Mouse (Mus musculus) limb, embryonic 12.5 days (tissue): ENCODE data around the gene Tnk1. TPM values are rescaled to one million over a fixed set of nuclear protein-coding genes. Genes with fewer than 3 reads are reported as not detected.

Experiments
- ATAC-seq: fragments of 200-750 bp; cut with Nextera tagmentation; 2 replicates; pipeline ENCODE4 v1.8.0; 2017; ENCODE audit warnings: low read depth, moderate TSS enrichment; ENCODE audit not compliant: insufficient number of reproducible peaks, insufficient read depth, low FRiP score, low TSS enrichment
- H3K27ac ChIP-seq: fragments of 300-500 bp; sonication (generic); 2 replicates; pipeline ENCODE4 v1.5.1; 2016; ENCODE audit warnings: mild to moderate bottlenecking, moderate library complexity
- H3K27me3 ChIP-seq: fragments of 300-500 bp; sonication (generic); 2 replicates; pipeline ENCODE4 v1.6.1; 2016; ENCODE audit warnings: mild to moderate bottlenecking, moderate library complexity
- H3K36me3 ChIP-seq: fragments of 300-500 bp; sonication (generic); 2 replicates; pipeline ENCODE4 v1.6.1; 2016; ENCODE audit warnings: mild to moderate bottlenecking, moderate library complexity
- H3K4me1 ChIP-seq: fragments of 300-500 bp; sonication (generic); replicated peaks from 2 replicates; pipeline ENCODE4 v1.6.1; 2016
- H3K4me2 ChIP-seq: fragments of 300-500 bp; sonication (generic); 2 replicates; pipeline ENCODE4 v1.6.1; 2016; ENCODE audit warnings: mild to moderate bottlenecking, moderate library complexity
- H3K4me3 ChIP-seq: fragments of 300-500 bp; sonication (generic); replicated peaks from 2 replicates; pipeline ENCODE4 v1.5.1; 2016; ENCODE audit warnings: mild to moderate bottlenecking
- H3K9ac ChIP-seq: fragments of 300-500 bp; sonication (generic); replicated peaks from 2 replicates; pipeline ENCODE4 v1.6.1; 2016; ENCODE audit warnings: mild to moderate bottlenecking, moderate library complexity
- H3K9me3 ChIP-seq: fragments of 300-500 bp; sonication (generic); 2 replicates; pipeline ENCODE4 v1.6.1; 2016; ENCODE audit warnings: mild to moderate bottlenecking, moderate library complexity
- WGBS: fragments of 180-500 bp; shearing (Covaris S2); methylation state at CpG from one replicate; pipeline ENCODE4 v1.1.7; 2016; 5-methylcytosine and 5-hydroxymethylcytosine counted together
- polyA plus RNA-seq: library from polyadenylated mRNA; unstranded; fragments of >200 nt; fragmentation: Nextera tagmentation; extraction: Ambion mirVana; gene quantifications from 2 replicates; pipeline ENCODE4 v1.2.1, GENCODE M21; 2016

The Tnk1 gene
- polyA plus RNA-seq: 1.6 and 2.3 TPM in 2 replicates

- Histone ChIP-seq H3K36me3 (no peaks in the 10 kb centered on the region), H3K4me3 (peak within 1 kb of the TSS; percentile 1; the same call in 1 of the 2 replicates), H3K4me2 (peak within 1 kb of the TSS; percentile 15), H3K9ac (no peak within 1 kb of the TSS), H3K27me3 (peaks cover 40% of the 10 kb centered on the region), H3K4me1 (peaks cover 7% of the 10 kb centered on the region), H3K9me3 (no peaks in the 10 kb centered on the region), H3K27ac (no peak within 1 kb of the TSS)
- no peak for ATAC-seq
- WGBS: 17% methylated on average over 30 of the region's 30 CpGs
Measured at GRCm38 (mm10) chr11:69858113-69858998, at the start of gene Tnk1. Gene Tnk1 (minus strand): TSS chr11:69858730.

- no peak overlapping the region for H3K4me3 ChIP-seq
- no peaks in the 10 kb centered on the region for H3K9me3 ChIP-seq
- H3K4me2 ChIP-seq: no peak overlapping the region
- no peak for ATAC-seq
- H3K27me3 ChIP-seq: no peaks in the 10 kb centered on the region
- no peak overlapping the region for H3K9ac ChIP-seq
- H3K27ac ChIP-seq: no peak overlapping the region
- peaks cover 64% of the 10 kb centered on the region for H3K36me3 ChIP-seq
- H3K4me1 ChIP-seq: peaks cover 20% of the 10 kb centered on the region
- 93% methylated on average over 9 of the region's 9 CpGs for WGBS
Measured at GRCm38 (mm10) chr11:69904311-69904710, 45.8 kb upstream of the Tnk1 start.

GRCm38 (mm10) chr11:69902972-69903371 is 44.4 kb upstream of the Tnk1 start:
- Histone ChIP-seq H3K36me3 (peaks cover 51% of the 10 kb centered on the region), H3K4me1 (peaks cover 32% of the 10 kb centered on the region), H3K27ac (no peak overlapping the region)

GRCm38 (mm10) chr11:69901993-69902392 is 43.5 kb upstream of the Tnk1 start:
- Histone ChIP-seq H3K4me2 (peak overlapping the region; percentile 84), H3K4me3 (peak overlapping the region; percentile 95), H3K27me3 (no peaks in the 10 kb centered on the region), H3K36me3 (peaks cover 46% of the 10 kb centered on the region), H3K9ac (peak overlapping the region; percentile 97), H3K27ac (peak overlapping the region; percentile 99), H3K4me1 (peaks cover 32% of the 10 kb centered on the region), H3K9me3 (no peaks in the 10 kb centered on the region)
- WGBS: under 1% methylated on average over 37 of the region's 39 CpGs
- peak; percentile 7; the same call in 1 of the 2 replicates for ATAC-seq

More at GRCm38 (mm10) chr11:69902972-69903371, 44.4 kb upstream of the Tnk1 start:
- no peaks in the 10 kb centered on the region for H3K27me3 ChIP-seq
- no peaks in the 10 kb centered on the region for H3K9me3 ChIP-seq
- H3K4me3 ChIP-seq: peak overlapping the region; percentile 95
- ATAC-seq: no peak
- H3K4me2 ChIP-seq: peak overlapping the region; percentile 84
- WGBS: 89% methylated on average over 13 of the region's 13 CpGs
- 0 out of 2 replicates have a peak overlapping the region, but pooled peaks have one; percentile 97 for H3K9ac ChIP-seq

GRCm38 (mm10) chr11:69901406-69901846 is 42.9 kb upstream of the Tnk1 start:
- Histone ChIP-seq H3K4me2 (peak overlapping the region; percentile 84), H3K36me3 (peaks cover 41% of the 10 kb centered on the region), H3K27me3 (no peaks in the 10 kb centered on the region), H3K4me3 (peak overlapping the region; percentile 95), H3K27ac (peak overlapping the region; percentile 99), H3K4me1 (peaks cover 32% of the 10 kb centered on the region), H3K9ac (peak overlapping the region; percentile 97), H3K9me3 (no peaks in the 10 kb centered on the region)
- ATAC-seq: peak; percentile 58
- under 1% methylated on average over 42 of the region's 42 CpGs for WGBS

GRCm38 (mm10) chr11:69900471-69901405 is 42.2 kb upstream of the Tnk1 start, which contains the start of the genes 2810408A11Rik and Neurl4:
Gene 2810408A11Rik (minus strand): TSS chr11:69900987.
Gene Neurl4 (plus strand): TSS chr11:69901072.
- peak within 1 kb of the TSS; percentile 99 for H3K27ac ChIP-seq
- peaks cover 32% of the 10 kb centered on the region for H3K4me1 ChIP-seq
- H3K27me3 ChIP-seq: no peaks in the 10 kb centered on the region
- WGBS: under 1% methylated on average over 38 of the region's 38 CpGs
- H3K9ac ChIP-seq: peak within 1 kb of the TSS; percentile 97
- H3K4me2 ChIP-seq: peak within 1 kb of the TSS; percentile 84
- H3K36me3 ChIP-seq: peaks cover 34% of the 10 kb centered on the region
- H3K9me3 ChIP-seq: no peaks in the 10 kb centered on the region
- ATAC-seq: peak; percentile 91
- peak within 1 kb of the TSS; percentile 95 for H3K4me3 ChIP-seq

GRCm38 (mm10) chr11:69899870-69900269 is 41.3 kb upstream of the Tnk1 start:
- no peaks in the 10 kb centered on the region for H3K9me3 ChIP-seq
- H3K4me2 ChIP-seq: peak overlapping the region; percentile 84
- H3K9ac ChIP-seq: peak overlapping the region; percentile 97
- H3K27ac ChIP-seq: peak overlapping the region; percentile 99; the same call in 1 of the 2 replicates
- ATAC-seq: no peak
- H3K4me3 ChIP-seq: peak overlapping the region; percentile 95
- 17% methylated on average over 4 of the region's 4 CpGs for WGBS
- H3K36me3 ChIP-seq: peaks cover 25% of the 10 kb centered on the region
- H3K27me3 ChIP-seq: no peaks in the 10 kb centered on the region
- peaks cover 32% of the 10 kb centered on the region for H3K4me1 ChIP-seq

- Histone ChIP-seq H3K4me3 (no peak within 1 kb of the TSS), H3K9ac (no peak within 1 kb of the TSS), H3K9me3 (no peaks in the 10 kb centered on the region), H3K36me3 (peaks cover 5% of the 10 kb centered on the region; the same call in 1 of the 2 replicates), H3K27me3 (no peaks in the 10 kb centered on the region), H3K4me1 (peaks cover 18% of the 10 kb centered on the region), H3K27ac (no peak within 1 kb of the TSS), H3K4me2 (no peak within 1 kb of the TSS)
- no peak for ATAC-seq
- WGBS: 76% methylated on average over 4 of the region's 4 CpGs
Measured at GRCm38 (mm10) chr11:69895291-69895690, 36.8 kb upstream of the Tnk1 start, which contains the start of gene Acap1. Gene Acap1 (minus strand): TSS chr11:69895539.

GRCm38 (mm10) chr11:69894671-69895070 is 36.1 kb upstream of the Tnk1 start:
- H3K27ac ChIP-seq: no peak overlapping the region
- H3K36me3 ChIP-seq: peaks cover 5% of the 10 kb centered on the region; the same call in 1 of the 2 replicates
- WGBS: 72% methylated on average over 5 of the region's 5 CpGs
- H3K4me1 ChIP-seq: peaks cover 16% of the 10 kb centered on the region
- H3K9me3 ChIP-seq: no peaks in the 10 kb centered on the region
- no peak for ATAC-seq
- H3K4me3 ChIP-seq: no peak overlapping the region
- H3K4me2 ChIP-seq: no peak overlapping the region
- no peak overlapping the region for H3K9ac ChIP-seq
- H3K27me3 ChIP-seq: no peaks in the 10 kb centered on the region

GRCm38 (mm10) chr11:69891482-69891881 is 33.0 kb upstream of the Tnk1 start:
- no peaks in the 10 kb centered on the region for H3K27me3 ChIP-seq
- no peak for ATAC-seq
- H3K9ac ChIP-seq: no peak overlapping the region
- H3K4me1 ChIP-seq: no peaks in the 10 kb centered on the region
- no peak overlapping the region for H3K27ac ChIP-seq
- H3K36me3 ChIP-seq: no peaks in the 10 kb centered on the region
- H3K9me3 ChIP-seq: no peaks in the 10 kb centered on the region
- 82% methylated on average over 4 of the region's 4 CpGs for WGBS
- H3K4me2 ChIP-seq: no peak overlapping the region
- no peak overlapping the region for H3K4me3 ChIP-seq
